Mouse (Mus musculus): ENCODE data around the gene Tagln3. TPM values are rescaled to one million over a fixed set of nuclear protein-coding genes. Genes with fewer than 3 reads are reported as not detected.

The Tagln3 gene
- total RNA-seq (2018; cell fraction: chromatin; rRNA removed) = 1 to 10 TPM in 16 of 26 experiments, under 1 TPM in 5, not detected in 5; 0.59 to 5.3 (median 2.2) TPM
- under 1 TPM in 3 of 26 experiments, not detected in 23; 0.09 to 0.29 (median 0.15) TPM for total RNA-seq (2018; cell fraction: cytosol; rRNA removed)
- 1 to 10 TPM in 11 of 26 experiments, under 1 TPM in 9, not detected in 6; 0.41 to 5.0 (median 1.1) TPM for total RNA-seq (2018; cell fraction: nucleus; rRNA removed)
- 0.16 to 0.25 TPM in 2 of 3 replicates, not detected in the other for polyA plus RNA-seq (2018)

DNA sequence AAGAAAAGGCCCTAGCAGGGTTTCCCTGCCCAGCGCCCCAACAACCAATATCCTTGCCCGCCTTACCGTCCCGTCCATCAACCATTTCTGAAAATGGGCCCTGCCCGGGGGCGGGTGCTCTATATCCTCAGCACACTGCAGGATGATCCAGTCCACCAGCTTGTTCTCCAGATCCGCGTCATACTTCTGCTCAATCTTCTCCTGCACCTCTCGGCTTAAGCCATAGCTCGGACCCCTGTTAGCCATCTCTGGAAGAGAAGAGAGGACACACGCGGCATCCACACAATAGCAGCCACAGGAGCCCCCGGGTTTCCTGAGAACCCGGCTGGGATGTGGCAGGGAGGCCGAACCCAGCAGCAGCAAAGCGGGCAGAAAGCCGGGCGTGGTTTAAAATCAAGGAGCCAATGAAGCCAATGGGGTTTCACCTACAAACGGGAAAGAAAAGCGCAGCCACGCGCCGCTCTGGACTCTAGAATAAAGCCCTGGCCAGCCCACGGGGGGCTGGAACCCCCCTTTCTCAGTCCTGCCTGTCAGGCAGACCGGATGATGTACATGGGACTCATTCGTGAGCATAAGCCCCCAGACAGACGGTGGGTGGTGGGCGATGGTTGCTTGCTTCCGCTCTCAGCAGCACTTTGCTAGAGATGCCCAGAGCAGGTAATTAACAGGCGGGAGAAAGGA is at the start of gene Tagln3:
TSS of gene Tagln3 (minus strand) at position 548 of the 681 bp plus-strand sequence.
- WGBS (ENCODE audit: missing documents) = 19% methylated on average over 30 of the region's 30 CpGs
- H3K4me3 ChIP-seq (ENCODE audit: inconsistent target) = no peak within 1 kb of the TSS
- H3K79me2 ChIP-seq (ENCODE audit: inconsistent target) = no peaks in the 10 kb centered on the region
- H3K27ac ChIP-seq = no peak within 1 kb of the TSS
- no peaks in the 10 kb centered on the region for H3K36me3 ChIP-seq (ENCODE audit: inconsistent target)

DNA sequence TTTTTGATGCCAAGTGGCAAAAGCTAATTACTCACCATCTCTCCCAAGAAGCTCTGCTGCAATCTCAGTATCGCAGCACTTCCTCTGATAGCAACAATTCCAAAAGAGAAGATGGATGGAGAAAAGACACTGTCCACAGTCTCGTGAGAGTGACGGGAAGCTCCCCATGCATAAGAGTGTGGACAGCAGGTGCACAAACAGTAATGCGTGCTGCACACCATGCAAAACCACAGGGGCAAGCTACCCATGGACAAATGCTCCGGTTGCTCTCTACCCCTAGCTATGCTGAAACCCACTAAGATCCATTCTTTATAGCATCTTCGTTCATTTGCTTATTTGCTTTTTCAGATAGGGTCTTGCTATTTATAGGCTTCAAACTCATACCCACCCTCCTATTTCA is 46.5 kb upstream of the Tagln3 start:
- Histone ChIP-seq H3K4me3 (ENCODE audit: inconsistent target) (no peak overlapping the region), H3K79me2 (ENCODE audit: inconsistent target) (no peaks in the 10 kb centered on the region), H3K27ac (no peak overlapping the region), H3K36me3 (ENCODE audit: inconsistent target) (no peaks in the 10 kb centered on the region)
- WGBS (ENCODE audit: missing documents) = 94% methylated on average over 6 of the region's 6 CpGs

DNA sequence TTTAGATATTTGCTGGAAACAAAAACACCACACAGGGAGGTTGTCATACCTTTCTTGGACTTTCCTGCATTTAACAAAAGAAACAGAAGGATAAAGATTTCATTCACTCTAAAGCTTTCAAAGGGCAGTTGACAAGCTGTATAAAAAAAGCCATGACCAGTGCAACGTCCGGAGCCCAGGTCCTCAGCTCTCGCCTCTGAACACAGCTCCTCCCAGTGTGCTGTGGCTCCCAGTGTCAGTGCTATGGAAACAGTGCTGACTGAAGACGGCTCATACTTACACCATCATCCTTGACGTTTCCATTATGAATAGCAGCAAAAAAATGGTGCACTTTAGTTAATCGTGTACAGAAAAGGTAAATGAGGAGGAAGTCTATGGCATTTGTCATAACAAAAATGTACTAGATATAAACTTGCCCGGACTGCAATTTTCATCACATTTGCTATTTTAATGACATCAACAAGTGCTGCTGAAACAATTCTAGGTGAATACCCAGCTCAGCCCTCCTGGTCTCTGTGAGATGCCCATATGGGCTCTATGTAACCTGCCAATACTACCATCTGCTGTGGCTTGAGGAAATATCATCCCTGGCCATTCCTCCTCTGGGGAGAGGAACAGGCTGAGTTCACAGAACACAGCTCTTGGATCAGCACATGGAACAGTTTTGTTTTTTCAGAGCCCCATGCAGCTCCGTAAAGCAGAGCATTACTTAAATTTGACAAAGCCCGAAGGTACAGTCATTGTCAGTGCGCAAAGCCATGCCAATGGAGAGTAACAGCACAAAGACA is 43.6 kb upstream of the Tagln3 start:
- H3K36me3 ChIP-seq (ENCODE audit: inconsistent target) = no peaks in the 10 kb centered on the region
- no peaks in the 10 kb centered on the region for H3K79me2 ChIP-seq (ENCODE audit: inconsistent target)
- no peak overlapping the region for H3K27ac ChIP-seq
- WGBS (ENCODE audit: missing documents) = 92% methylated on average over 10 of the region's 10 CpGs
- no peak overlapping the region for H3K4me3 ChIP-seq (ENCODE audit: inconsistent target)

DNA sequence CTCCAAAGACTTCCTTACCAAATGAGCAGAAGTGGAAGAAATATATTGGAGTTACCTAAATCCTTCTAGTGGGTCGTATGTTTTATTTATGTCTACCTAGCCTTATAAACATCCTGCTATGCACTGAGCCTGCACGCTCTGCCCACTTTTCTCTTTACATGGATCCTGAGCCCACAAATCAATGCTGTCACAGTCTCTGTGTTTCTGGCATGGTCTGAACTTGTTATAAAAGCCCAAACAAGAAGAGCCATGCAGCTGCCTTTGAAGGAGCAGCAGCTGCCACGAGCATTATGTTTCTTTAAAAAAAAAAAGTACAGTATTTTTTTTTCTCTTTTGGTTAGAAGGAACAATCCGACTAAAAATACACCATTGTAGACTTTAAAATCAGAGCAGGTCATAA is 43.0 kb upstream of the Tagln3 start:
- H3K4me3 ChIP-seq (ENCODE audit: inconsistent target) = no peak overlapping the region
- no peaks in the 10 kb centered on the region for H3K79me2 ChIP-seq (ENCODE audit: inconsistent target)
- 75% methylated on average over 4 of the region's 4 CpGs for WGBS (ENCODE audit: missing documents)
- H3K27ac ChIP-seq = no peak overlapping the region
- H3K36me3 ChIP-seq (ENCODE audit: inconsistent target) = no peaks in the 10 kb centered on the region

DNA sequence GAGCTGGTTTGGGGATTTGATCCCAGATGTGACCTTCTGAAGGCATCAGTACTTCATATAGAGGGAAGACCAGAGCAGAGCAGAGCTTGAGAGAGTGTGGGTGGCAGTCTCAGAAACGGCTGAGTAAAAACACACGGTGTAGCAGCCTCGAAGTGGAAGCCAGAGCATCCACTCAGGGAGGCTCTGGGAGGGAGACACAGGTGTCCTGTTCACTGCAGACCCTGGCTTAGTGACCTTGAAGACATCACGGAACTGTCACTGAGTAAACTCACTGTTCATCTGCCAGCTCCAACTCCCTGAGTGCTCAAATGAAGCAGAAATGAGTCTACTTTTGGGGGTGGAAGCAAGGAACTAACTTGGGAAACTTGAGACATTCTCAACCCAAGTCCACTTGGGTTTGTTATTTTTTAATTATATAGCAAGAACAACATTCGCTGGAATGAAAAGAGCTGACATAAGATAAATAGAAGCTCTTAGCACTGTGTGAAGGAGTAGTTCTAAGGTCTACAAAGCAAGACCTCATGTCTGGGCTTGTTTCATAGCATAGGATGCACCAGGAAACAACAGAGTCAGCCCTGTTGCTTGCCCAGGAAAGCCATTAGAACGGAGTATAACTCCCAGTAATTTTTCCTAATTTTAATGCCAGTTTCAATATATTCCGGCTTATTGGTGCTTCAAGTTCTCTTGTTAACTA is 41.5 kb upstream of the Tagln3 start:
- Histone ChIP-seq H3K36me3 (ENCODE audit: inconsistent target) (no peaks in the 10 kb centered on the region), H3K79me2 (ENCODE audit: inconsistent target) (no peaks in the 10 kb centered on the region), H3K27ac (no peak overlapping the region), H3K4me3 (ENCODE audit: inconsistent target) (no peak overlapping the region)
- WGBS (ENCODE audit: missing documents) = 90% methylated on average over 7 of the region's 7 CpGs

DNA sequence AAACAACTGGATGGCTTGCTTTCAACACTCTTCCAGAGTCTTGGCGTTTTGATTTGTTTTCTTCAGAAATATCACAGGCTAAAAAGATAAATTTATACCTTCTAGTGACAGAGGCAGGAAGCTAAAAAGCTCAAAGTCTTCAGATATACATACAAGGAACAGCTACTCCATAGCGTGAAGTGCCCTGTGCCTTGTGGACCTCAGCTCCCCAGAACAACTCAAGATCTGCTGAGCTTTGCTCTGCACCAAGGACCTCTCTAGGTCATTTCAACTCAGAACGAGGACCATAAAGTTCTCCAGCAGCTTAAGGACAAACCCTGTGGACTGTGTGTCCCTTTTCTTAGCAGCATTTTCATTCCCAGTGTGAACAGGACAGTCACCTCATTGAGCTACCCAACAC is 40.7 kb upstream of the Tagln3 start:
- Histone ChIP-seq H3K36me3 (ENCODE audit: inconsistent target) (no peaks in the 10 kb centered on the region), H3K79me2 (ENCODE audit: inconsistent target) (no peaks in the 10 kb centered on the region), H3K27ac (no peak overlapping the region), H3K4me3 (ENCODE audit: inconsistent target) (no peak overlapping the region)
- 83% methylated on average over 3 of the region's 3 CpGs for WGBS (ENCODE audit: missing documents)

DNA sequence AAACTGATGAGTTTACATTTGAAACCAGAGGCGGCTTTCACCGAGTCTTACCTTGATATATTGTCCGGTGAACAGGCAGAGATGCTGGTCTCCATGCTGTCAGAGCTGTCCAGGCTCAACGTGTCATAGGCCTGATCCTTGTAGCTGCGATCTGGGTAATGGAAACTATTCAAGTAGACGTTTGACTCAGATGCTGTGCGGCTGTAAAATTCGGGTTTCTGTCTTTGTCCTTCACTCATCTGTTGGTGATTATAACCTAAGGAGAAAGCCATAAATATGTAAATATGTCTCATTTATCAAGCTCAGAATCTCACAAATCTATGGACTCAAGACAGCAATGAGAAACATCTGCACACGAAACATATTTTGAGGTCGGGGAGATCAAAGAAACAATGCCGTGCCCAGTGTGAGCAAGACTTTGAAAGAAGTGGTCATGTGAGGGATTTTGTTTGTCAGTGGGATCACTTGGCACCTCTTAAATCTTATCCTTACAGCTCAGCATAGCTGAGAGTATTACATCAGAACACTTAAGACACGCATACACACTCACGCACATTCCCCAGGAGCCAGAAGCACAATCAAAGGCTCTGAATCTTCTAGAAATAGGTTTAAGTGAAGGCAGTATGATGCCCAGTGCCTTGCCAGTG is 38.6 kb upstream of the Tagln3 start:
- Histone ChIP-seq H3K27ac (no peak overlapping the region), H3K4me3 (ENCODE audit: inconsistent target) (no peak overlapping the region), H3K36me3 (ENCODE audit: inconsistent target) (no peaks in the 10 kb centered on the region), H3K79me2 (ENCODE audit: inconsistent target) (no peaks in the 10 kb centered on the region)
- WGBS (ENCODE audit: missing documents) = 95% methylated on average over 13 of the region's 13 CpGs

DNA sequence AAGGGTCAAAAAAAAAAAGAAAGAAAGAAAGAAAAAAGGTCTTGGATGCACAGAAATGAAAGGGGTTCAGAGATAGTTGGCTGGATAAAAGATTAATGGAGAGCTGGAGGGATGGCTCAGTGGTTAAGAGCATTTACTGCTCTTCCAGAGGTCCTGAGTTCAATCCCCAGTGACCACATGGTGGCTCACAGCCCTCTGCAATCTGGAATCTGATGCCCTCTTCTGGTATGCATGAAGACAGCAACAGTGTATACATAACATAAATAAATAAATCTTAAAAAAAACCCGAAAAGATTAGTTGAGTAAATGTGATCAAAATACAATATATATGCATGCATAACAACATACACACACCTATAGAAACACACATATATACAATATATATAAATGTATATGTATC is 37.0 kb upstream of the Tagln3 start:
- H3K27ac ChIP-seq = no peak overlapping the region
- H3K36me3 ChIP-seq (ENCODE audit: inconsistent target) = no peaks in the 10 kb centered on the region
- 85% methylated on average over 1 of the region's 1 CpGs for WGBS (ENCODE audit: missing documents)
- H3K4me3 ChIP-seq (ENCODE audit: inconsistent target) = no peak overlapping the region
- H3K79me2 ChIP-seq (ENCODE audit: inconsistent target) = no peaks in the 10 kb centered on the region

DNA sequence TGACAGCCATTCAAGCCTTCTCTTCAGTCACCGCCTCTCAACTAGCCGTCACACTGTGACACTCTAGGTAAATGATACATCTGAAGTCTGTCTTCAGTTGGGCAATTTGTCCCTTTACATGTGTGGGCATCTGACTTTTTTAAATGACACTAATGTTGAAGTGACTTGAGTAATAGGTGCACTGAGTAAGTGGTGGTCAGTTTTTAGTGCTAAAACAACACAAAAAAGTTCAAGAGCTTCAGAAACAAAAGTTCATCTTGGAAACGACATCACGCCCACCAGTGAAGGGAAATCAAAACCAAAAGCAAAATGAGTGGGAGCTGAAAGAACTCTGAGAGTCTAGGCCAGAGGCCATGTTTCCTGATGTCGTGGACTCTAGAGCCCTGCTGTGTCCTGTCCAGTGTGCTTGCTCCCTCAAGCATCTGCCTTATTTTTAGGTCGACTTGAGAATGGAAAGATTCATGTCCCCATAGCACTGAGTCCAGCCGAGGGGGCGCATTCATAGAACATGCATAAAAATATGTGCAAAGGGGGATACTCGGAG is 34.4 kb upstream of the Tagln3 start:
- Histone ChIP-seq H3K27ac (no peak overlapping the region), H3K4me3 (ENCODE audit: inconsistent target) (no peak overlapping the region), H3K79me2 (ENCODE audit: inconsistent target) (no peaks in the 10 kb centered on the region), H3K36me3 (ENCODE audit: inconsistent target) (no peaks in the 10 kb centered on the region)
- WGBS (ENCODE audit: missing documents) = 83% methylated on average over 9 of the region's 9 CpGs

DNA sequence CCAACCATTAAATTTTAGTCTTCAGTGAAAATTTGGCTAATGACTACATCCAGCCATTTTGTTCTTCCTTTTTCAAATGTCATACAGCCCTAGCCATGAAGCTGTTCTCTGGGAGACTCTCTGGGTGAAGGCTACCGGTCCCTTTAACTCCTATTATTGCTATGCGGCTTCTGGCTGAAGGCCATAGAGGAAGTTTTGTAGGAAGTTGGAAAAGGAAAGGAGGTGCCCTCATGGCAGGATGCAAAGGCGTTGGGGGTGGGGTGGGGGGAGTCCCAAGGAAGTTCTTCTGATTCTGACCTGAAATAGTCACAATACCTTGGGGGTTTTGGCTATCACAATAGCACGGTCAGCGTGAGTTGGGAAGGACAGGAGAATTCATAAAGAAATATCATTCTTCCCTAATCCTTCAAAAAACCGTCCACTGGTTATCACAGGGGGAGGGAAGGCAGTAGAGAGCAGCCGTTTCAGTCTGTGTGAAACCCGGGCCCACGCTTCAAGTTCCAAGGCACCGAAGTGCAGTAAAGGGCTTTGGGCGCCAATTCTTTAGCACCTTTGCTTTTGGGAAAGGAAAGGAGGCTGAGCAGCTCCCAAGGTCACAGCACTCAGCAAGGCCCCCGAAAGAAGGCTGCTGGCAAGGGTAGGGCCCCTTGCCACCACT is 33.1 kb upstream of the Tagln3 start:
- Histone ChIP-seq H3K36me3 (ENCODE audit: inconsistent target) (no peaks in the 10 kb centered on the region), H3K79me2 (ENCODE audit: inconsistent target) (no peaks in the 10 kb centered on the region), H3K27ac (no peak overlapping the region), H3K4me3 (ENCODE audit: inconsistent target) (no peak overlapping the region)
- WGBS (ENCODE audit: missing documents) = 42% methylated on average over 12 of the region's 12 CpGs

DNA sequence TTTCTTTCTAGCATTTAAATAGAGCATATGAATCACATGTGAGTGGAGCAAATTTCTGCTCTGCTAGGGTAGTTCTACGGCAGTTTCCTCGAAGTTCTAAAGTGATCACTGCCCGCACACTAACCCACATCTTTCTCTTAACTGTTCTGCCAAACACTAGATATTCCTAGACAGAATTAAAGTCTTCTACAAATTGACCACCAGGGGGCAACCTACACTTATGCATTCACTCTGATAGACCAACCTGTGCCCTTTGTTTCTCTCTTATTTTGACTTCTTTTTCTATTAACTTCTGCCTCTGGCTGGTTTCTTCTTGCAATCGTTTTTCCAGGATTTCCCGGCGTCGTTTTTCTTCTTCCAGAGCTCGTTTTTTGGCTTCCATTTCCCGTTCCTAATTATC is 32.4 kb upstream of the Tagln3 start:
- Histone ChIP-seq H3K36me3 (ENCODE audit: inconsistent target) (no peaks in the 10 kb centered on the region), H3K4me3 (ENCODE audit: inconsistent target) (no peak overlapping the region), H3K27ac (no peak overlapping the region), H3K79me2 (ENCODE audit: inconsistent target) (no peaks in the 10 kb centered on the region)
- WGBS (ENCODE audit: missing documents) = 20% methylated on average over 9 of the region's 9 CpGs

DNA sequence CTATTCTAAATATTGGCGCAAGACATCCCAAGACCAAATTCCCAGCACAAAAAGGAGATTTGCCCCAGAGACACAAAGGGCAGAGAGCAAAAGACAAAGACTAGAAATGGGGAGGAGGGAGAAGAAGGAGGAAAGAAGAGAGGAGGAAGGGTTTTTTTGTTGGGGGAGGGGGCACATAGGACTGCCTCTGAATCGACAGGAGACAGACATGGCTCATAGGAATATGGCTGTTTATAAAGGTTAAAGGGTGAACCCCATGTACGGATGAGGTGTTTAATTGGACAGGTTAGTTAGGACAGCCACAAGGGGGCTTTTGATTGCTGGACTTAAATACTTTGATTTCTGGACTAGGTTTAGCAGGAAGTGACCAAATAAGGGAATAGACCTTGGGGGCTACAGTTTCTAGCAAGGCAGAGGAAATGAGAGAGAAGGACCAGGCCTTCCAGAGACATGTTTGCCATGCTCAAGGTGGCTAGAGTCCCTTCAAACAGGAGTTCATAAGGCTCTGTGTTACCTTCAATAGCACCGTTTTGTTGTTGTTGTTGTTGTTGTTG is 19.3 kb upstream of the Tagln3 start:
- peaks cover 39% of the 10 kb centered on the region for H3K79me2 ChIP-seq (ENCODE audit: inconsistent target)
- H3K4me3 ChIP-seq (ENCODE audit: inconsistent target) = no peak overlapping the region
- WGBS (ENCODE audit: missing documents) = 90% methylated on average over 4 of the region's 4 CpGs

DNA sequence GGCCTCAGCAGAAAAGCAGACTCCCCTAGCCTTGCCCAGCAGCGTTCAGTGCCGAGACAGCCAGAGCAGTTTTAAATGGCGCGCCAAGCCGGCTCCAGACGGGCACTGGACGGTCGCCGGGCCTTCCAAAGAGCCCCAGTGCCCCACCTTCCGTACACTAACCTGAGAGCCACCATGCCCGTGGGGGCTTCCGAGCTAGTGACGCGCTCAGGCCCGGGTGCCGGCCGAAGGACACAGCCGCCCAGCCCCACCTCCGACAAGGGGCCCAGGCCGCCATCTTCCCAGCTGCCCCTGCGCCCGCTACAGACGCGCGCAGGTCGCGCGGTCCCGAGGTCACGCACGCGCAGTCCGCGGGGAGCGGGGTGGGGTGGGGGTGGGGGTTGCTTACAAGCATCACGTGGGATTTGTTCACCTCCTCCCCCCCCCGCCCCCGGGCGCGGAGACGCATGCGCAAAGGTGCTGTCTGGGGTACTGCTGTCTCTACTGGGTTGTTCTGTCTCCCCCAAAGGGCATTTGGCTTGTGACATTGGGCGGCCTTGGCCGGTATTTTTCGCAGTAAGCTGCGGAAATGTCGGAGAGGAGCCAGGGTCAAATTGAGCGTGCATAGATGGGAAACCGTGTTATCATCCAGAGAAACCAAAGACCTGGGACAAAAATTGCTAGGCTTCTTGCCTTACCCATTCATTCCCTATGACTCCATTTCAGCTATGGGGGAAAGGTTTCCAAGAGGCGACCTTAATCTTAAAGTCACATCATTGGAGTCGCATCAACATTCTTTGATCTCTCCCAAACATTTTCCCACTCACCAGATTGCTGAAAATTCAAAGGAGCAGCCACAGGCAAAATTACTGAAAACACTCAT is 18.4 kb upstream of the Tagln3 start, which contains the start of gene Abhd10:
TSS of gene Abhd10 (minus strand) at position 341 of the 862 bp plus-strand sequence.
- Histone ChIP-seq H3K4me3 (ENCODE audit: inconsistent target) (peak within 1 kb of the TSS; percentile 66), H3K27ac (peak within 1 kb of the TSS; percentile 70), H3K36me3 (ENCODE audit: inconsistent target) (no peaks in the 10 kb centered on the region), H3K79me2 (ENCODE audit: inconsistent target) (peaks cover 47% of the 10 kb centered on the region)
- WGBS (ENCODE audit: missing documents) = 2% methylated on average over 39 of the region's 51 CpGs

More for the DNA sequence above, 19.3 kb upstream of the Tagln3 start:
- no peak overlapping the region for H3K27ac ChIP-seq
- no peaks in the 10 kb centered on the region for H3K36me3 ChIP-seq (ENCODE audit: inconsistent target)
